Mouse (Mus musculus): ENCODE measurements around the gene Ndrg3.

- TF ChIP-seq CTCF (IDR thresholded peaks at IDR 0.05), result no peak
- no peak for TF ChIP-seq EP300 (IDR thresholded peaks at IDR 0.05)
Measured at GRCm38 (mm10) chr2:156896384-156896914, 95.4 kb downstream of the Ndrg3 start.
